Mouse (Mus musculus) neural tube, embryonic 14.5 days (tissue): Measurements from ENCODE around the gene Yeats4. TPM values are rescaled to one million over a fixed set of nuclear protein-coding genes. Genes with fewer than 3 reads are reported as not detected.

Source experiments
- polyA plus RNA-seq: library from polyadenylated mRNA; unstranded; fragments of >200 nt; fragmentation: Nextera tagmentation; extraction: Ambion mirVana; gene quantifications from 2 replicates; pipeline ENCODE4 v1.2.1, GENCODE M21; 2014

The Yeats4 gene
- polyA plus RNA-seq, 1 experiment from 2014 or later, result 118 TPM

Other genes starting within 250 kb of the Yeats4 start
- gene Best3, start 238.2 kb downstream of the Yeats4 start, polyA plus RNA-seq, result 0.13 and 0.19 TPM in 2 replicates
- 0.18 TPM in 1 of 2 replicates, not detected in the other for gene Lrrc10, start 179.2 kb downstream of the Yeats4 start, polyA plus RNA-seq
- 272 and 288 TPM in 2 replicates for gene Cct2, start 160.7 kb downstream of the Yeats4 start, polyA plus RNA-seq
- 34.1 and 37.7 TPM in 2 replicates for gene Frs2, start 76.0 kb downstream of the Yeats4 start, polyA plus RNA-seq
- gene 9530003J23Rik, start 14.2 kb upstream of the Yeats4 start, polyA plus RNA-seq, result not detected in 2 replicates
- gene Lyz2, start 57.8 kb upstream of the Yeats4 start, polyA plus RNA-seq, result 10.3 and 29.8 TPM in 2 replicates
- not detected in 2 replicates for gene Lyz1, start 68.4 kb upstream of the Yeats4 start, polyA plus RNA-seq
- 180 and 203 TPM in 2 replicates for gene Cpsf6, start 155.5 kb upstream of the Yeats4 start, polyA plus RNA-seq